Mouse (Mus musculus): ENCODE measurements around the gene Cdc42bpa.

Gene Cdc42bpa

DNA sequence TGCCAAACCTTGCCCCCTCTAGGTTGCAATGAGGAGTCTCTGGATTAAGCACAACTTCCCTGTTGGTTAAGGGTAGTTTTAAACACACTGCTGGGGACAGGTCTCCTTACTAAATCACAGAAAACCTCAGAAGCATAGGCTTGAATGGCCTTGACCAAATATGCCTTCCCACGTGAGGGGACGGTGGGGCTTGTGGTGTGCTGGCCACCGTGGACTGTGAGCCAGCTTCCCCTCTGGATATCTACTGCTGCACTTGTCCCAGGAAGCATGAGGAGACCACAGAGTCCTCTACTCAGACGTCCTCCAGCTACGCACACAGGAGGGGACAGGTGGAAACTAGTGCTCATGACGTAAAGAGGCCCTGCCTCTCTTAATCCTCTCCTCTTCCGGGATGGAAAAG lies 202.7 kb downstream of the Cdc42bpa start:
- DNase-seq (ENCODE audit: low spot score in 2 of 2) = no peak

- DNase-seq (ENCODE audit: low spot score in 2 of 2) = no peak
These were observed 206.3 kb downstream of the Cdc42bpa start for GRCm38 (mm10) chr1:180166533-180166932.

DNA sequence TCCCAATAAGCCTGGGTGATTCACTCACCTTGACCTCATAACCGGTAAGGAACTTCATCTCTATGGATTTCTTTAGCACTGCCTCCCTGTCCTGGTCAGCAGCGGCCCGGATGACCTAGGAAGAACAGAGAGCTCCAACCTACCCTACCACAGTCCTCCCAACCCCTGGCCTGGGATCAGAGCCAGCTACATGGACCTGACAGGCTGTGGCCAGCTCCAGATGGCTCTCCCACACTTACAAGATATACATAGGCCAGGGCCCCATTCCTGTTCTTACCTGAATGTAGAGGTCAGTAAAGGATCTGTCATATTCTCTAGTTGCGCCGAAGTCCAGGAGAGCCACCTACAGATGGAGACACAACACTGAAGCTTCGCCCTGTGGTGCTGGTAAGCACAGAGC lies 208.0 kb downstream of the Cdc42bpa start:
- no peak for DNase-seq (ENCODE audit: low spot score in 2 of 2)

DNA sequence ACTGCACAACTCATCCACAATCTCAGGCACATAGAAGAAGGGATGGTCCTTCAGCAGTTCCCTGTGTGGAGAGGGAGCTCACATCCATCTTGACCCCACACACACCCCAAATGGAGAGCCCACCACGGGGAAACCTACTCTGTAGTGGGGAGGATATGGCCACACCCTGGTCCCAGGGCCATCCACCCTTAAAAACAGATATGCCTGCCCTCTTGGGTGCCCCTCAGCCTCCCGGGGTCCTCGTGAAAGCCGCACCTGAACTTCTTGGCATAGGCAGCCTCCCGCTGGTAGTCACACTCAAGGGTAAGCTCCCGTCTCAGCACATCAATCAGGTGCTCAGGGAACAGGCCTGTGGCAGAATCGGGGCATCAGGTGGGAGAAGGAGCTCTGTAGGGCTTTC lies 208.9 kb downstream of the Cdc42bpa start:
- DNase-seq (ENCODE audit: low spot score in 2 of 2) = no peak

DNA sequence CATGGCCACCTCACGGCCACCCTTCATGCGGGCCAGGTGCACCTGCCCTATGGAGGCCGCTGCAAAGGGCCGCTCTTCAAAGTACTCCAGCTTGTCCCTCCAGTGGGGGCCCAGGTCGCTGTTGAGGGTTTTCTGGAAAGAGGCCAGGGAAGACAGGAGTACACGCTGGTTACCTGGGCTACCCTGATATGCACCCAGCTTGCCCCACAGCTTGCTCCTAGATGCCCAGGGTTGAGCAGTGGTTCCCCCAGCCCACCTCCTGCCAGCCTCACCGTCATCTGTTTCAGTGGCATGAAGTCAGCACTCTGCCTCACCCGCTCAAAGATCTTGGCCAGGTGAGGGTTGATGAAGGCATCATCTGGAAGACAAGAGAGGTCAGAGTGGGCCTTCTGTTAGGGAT lies 209.8 kb downstream of the Cdc42bpa start:
- DNase-seq (ENCODE audit: low spot score in 2 of 2) = no peak

DNA sequence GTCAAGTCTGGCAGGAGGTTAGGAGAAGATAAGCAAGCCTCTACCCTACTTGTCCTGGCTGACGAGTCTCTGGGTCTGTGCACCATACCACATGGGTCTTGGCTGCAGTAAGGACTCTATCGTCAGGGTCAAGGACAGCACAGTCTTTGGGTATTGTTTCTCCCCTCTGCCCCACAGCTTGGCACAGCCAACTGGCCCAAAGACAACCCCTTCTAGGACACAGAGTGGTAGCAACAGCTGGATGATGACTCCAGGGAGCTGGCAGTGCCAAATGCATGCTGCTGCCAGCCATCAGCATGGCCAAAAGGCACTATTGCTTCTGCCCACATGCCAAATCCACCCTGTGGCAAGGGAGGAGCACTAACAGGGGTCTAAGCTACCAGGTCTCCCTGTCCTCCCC lies 211.6 kb downstream of the Cdc42bpa start:
- DNase-seq (ENCODE audit: low spot score in 2 of 2) = no peak

DNA sequence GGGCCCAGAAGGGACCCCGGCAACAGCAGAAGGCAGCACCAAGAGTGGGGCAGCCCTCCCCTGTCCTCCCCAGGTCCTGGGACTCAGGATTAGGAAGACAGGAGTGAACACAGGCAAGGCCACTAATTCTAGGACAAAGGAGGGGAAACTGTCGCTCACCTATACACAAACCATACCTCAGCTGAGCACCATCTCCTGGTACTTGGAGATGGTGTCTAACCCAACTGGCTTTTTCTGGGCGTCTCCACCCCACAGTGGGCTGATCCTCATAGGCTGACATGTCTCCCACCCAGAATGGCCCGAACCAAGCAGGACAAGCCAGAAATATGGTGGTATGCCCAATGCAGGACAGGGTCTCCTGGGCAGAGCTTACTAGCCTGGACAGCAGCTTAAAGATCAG lies 212.3 kb downstream of the Cdc42bpa start:
- no peak for DNase-seq (ENCODE audit: low spot score in 2 of 2)

- DNase-seq (ENCODE audit: low spot score in 2 of 2) = no peak
These were observed 212.7 kb downstream of the Cdc42bpa start for GRCm38 (mm10) chr1:180173017-180173416.

DNA sequence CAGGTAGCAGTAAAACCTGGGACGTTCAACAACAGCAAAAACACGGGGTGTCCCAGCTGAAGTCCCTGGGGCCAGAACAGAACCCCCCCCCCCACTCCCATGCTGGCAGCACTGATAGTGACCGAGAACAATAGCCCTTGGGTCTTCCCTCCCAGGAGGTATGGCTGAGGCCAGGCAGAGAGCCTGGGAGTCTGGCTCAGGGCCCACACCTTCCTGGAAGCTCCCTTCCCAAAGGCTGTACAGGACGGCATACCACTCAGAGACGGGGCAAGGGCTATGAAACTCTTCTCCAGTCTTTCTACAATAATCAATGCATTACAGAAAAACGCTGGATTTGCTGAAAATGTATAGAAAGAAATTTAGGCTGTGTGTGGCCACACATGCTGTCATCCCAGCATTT lies 214.4 kb downstream of the Cdc42bpa start:
- DNase-seq (ENCODE audit: low spot score in 2 of 2) = no peak

GRCm38 (mm10) chr1:180175167-180175566 lies 214.9 kb downstream of the Cdc42bpa start:
- no peak for DNase-seq (ENCODE audit: low spot score in 2 of 2)

GRCm38 (mm10) chr1:180175635-180176034 lies 215.4 kb downstream of the Cdc42bpa start:
- no peak for DNase-seq (ENCODE audit: low spot score in 2 of 2)

GRCm38 (mm10) chr1:180176784-180177183 lies 216.5 kb downstream of the Cdc42bpa start:
- no peak for DNase-seq (ENCODE audit: low spot score in 2 of 2)

DNA sequence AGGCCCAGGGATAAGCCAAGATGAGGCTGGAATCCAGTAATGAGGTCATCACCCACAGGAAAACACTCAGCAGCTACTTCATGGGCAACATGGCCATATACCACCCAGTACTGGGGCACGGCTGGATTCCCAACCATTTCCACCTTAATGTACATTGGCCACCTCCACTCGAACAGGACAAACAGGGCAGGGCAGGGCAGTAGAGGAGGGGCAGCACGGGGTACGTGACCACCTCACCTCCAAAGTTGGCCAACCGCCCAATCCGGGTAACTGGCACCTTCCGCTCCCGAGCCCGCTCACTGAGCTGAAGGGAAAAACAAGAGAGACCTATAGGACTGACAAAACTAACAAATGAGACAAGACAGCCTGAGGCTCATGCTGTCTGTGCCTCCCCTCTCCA lies 218.1 kb downstream of the Cdc42bpa start:
- DNase-seq (ENCODE audit: low spot score in 2 of 2) = no peak

GRCm38 (mm10) chr1:180179100-180179499 lies 218.8 kb downstream of the Cdc42bpa start:
- no peak for DNase-seq (ENCODE audit: low spot score in 2 of 2)

DNA sequence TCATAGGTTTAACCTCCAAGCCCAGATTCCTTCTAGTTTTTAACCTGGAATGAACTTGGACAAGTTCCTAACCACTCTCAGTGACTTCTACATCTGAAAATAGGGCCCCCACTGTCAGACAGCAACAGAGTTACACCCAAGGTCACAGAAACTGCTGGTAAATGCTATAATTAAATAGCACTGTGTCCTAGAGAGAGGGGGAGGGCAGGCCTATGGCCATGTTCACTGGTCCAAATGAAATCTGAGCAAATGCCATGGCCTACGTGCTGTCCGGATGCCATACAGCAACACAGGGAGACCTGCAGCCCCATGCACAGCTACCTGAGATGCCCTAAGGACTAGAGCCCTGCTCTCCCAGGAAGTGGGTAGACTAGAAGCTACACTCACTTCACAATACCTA lies 219.6 kb downstream of the Cdc42bpa start:
- DNase-seq (ENCODE audit: low spot score in 2 of 2) = no peak

DNA sequence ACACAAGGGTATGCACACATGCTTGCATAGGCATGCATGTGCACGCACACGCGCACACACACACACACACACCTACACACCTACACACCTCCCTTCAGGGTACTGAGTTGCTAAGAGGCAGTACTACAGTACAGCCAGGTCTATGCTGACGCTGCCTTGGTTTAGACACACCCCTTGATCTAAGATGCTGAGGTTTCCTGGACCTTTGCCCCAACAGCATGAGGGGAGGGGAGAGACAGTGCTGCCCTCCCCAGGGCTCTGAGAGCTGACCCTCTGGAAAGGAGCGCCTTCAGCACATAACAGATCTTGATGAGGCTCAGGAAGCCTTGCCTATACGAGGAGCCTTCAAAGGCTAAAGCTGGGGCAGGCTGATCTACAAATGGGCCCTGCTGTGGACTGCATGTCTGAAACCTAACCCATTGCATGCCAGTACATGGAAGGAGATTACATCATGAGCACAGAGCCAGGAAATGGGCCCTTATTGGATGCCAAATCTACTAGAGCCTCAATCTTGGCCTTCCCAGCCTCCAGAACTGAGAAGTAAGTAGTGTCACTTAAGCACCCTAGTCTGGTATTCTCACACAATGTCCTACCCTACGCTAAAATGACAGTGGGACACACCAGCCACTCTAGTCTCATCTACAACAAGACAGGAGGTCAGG lies 221.2 kb downstream of the Cdc42bpa start:
- DNase-seq (ENCODE audit: low spot score in 2 of 2) = no peak

DNA sequence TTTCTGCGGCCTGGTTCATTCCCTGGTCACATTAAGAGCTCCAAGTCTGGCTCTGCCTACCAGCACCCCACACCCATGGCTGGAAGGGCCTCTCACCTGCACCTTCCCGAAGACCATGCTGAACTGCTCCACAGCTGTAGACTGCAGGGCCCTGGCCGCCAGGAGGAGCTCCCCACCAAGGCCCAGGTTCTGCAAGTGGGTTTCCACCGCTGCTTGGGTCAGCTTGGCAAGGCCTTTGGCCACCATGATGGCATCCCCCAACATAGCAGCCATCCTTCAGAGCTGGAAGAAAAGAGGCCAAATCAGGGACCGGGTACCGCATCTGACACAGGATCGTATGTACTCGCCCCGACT lies 221.7 kb downstream of the Cdc42bpa start:
- no peak for DNase-seq (ENCODE audit: low spot score in 2 of 2)

GRCm38 (mm10) chr1:180182731-180183130 lies 222.5 kb downstream of the Cdc42bpa start:
- no peak for DNase-seq (ENCODE audit: low spot score in 2 of 2)

DNA sequence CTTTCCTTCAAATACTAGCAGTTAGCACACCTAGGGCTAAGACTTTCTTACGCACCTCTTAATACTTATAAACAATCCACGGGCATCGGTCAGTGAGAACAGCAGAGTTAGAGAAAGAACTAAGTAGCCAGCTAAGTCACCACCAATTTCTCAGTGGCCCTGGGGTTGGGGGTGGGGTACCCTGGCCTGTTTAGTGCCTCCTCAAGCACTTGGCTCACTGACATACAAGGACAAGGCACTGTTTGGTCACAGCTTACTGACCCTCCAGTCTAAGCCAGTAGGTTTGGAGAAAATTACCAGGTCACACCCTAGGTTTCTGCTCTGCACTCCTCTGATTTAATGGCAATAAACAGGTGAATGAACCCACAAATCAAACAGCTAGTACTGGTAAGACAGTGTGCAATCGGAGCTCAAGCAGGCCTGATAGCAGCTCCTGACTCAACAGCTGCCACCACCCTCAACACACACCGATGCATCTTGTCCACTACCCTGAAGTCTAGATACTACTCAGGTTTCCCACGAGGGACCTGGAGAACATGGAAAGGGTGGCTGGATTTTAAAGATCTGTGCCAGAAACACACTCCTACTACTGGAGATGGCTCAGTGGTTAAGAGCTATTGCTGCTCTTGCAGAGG lies 223.4 kb downstream of the Cdc42bpa start:
- DNase-seq (ENCODE audit: low spot score in 2 of 2) = no peak

DNA sequence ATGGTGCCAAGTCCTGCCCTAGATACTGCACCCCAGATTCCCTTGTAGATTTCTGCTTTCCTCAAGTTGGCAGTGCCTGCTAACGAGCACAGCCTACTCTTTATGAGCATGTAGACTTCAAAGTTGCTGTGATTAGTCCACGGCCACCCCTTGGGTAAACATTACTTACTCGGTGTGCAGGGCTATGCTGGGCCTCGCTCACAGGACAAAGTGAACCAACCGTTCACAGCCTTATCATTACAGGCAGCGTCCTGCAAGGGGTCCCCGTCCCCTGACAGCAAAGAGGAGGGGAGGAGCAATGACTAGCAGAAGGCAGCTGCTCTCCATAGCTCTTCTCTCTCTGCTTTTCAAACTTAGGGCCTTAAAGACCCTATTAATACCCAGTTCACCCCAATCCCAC lies 224.5 kb downstream of the Cdc42bpa start:
- no peak for DNase-seq (ENCODE audit: low spot score in 2 of 2)

DNA sequence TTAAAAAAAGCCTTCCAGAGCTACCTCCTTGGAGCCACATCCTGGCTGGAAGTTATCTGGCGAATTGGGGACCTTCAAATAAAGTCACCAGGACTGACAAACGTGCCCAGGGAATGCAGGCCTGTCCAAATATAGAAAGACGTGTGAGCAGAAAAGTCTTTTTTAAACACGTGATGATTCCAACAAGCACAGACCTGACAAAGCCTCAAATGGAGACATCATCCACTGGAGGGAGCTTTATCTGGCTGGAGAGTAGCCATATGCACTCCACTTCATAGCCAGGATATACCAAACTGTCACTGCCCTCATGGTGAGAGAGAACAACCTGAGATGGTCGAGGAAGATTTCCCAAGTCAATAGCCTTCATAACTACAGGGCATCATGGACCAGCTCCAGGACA lies 225.6 kb downstream of the Cdc42bpa start:
- no peak for DNase-seq (ENCODE audit: low spot score in 2 of 2)

GRCm38 (mm10) chr1:180186371-180186770 lies 226.1 kb downstream of the Cdc42bpa start:
- DNase-seq (ENCODE audit: low spot score in 2 of 2) = no peak

GRCm38 (mm10) chr1:180188951-180189350 lies 228.7 kb downstream of the Cdc42bpa start:
- DNase-seq (ENCODE audit: low spot score in 2 of 2) = no peak

DNA sequence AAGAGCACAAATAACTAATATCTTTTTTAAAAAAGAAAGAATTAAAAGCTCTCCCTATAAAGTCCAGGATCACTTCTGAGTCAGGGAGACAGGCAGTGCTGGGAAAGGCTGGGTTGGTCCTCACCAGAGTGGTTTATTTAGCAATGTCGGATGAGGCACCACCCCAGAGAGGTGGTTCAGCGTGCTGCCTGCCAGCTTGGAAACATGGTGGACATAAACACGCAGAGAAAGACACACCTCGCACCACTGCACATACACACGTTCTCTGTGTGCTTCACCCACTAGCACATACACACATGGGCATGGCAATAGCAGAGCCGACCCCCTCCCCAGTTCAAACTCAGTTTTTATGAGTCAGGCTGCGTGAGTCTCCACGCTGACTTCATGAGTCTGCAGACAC lies 230.8 kb downstream of the Cdc42bpa start:
- no peak for DNase-seq (ENCODE audit: low spot score in 2 of 2)

All from frontal cortex, postnatal 25 days (tissue).